Mouse (Mus musculus) brain, embryonic 14.5 days (tissue): ENCODE data around the gene E030025P04Rik.

Experiments
- CTCF ChIP-seq: fragments of 200-500 bp; IDR thresholded peaks from 2 replicates; pipeline ENCODE4 v1.5.1; 2012; ENCODE audit warnings: inconsistent platforms, mild to moderate bottlenecking, moderate library complexity, borderline replicate concordance; ENCODE audit not compliant: insufficient read depth, insufficient read length; ENCODE audit errors: extremely low read depth
- POLR2A ChIP-seq: fragments of 200-500 bp; IDR thresholded peaks from 2 replicates; pipeline ENCODE4 v1.6.1; 2012; ENCODE audit warnings: mild to moderate bottlenecking, inconsistent platforms, borderline replicate concordance; ENCODE audit not compliant: poor library complexity, insufficient read depth, insufficient read length, severe bottlenecking; ENCODE audit errors: extremely low read depth

GRCm38 (mm10) chr11:109126482-109126881 lies 17.7 kb downstream of the E030025P04Rik start:
- TF ChIP-seq CTCF (no peak), POLR2A (no peak)
